ENCODE assay signal across 7 mouse cellular contexts in genomic region chr16:13359405-13359858, GRCm38 (mm10).
DNase-seq lines count a peak whose midpoint lies in the region; ATAC-seq and TF ChIP-seq lines count a peak whose summit lies in the region.

No protein-coding gene starts in this region.

- H3K9ac ChIP-seq in limb, embryonic 13.5 days, result no peak overlapping the region
- H3K9ac ChIP-seq in heart, embryonic 11.5 days (ENCODE audit: low read depth, low read length), result peak overlapping the region; percentile 53; the same call in 1 of the 2 replicates
- H3K9ac ChIP-seq in kidney, embryonic 14.5 days (ENCODE audit: low read depth, low read length), result peak overlapping the region; percentile 8; the same call in 1 of the 2 replicates

- H3K4me1 ChIP-seq in limb, embryonic 13.5 days, result peaks cover 30% of the 10 kb centered on the region
- H3K4me1 ChIP-seq in limb, embryonic 10.5 days, result peaks cover 23% of the 10 kb centered on the region
- peaks cover 36% of the 10 kb centered on the region for H3K4me1 ChIP-seq in heart, embryonic 11.5 days (ENCODE audit: control insufficient read depth, insufficient read depth, low read length)
- H3K4me1 ChIP-seq in kidney, embryonic 14.5 days (ENCODE audit: control insufficient read depth, insufficient read depth, low read length), result peaks cover 22% of the 10 kb centered on the region
- H3K4me1 ChIP-seq in olfactory bulb, adult 2 months (ENCODE audit: control insufficient read depth, insufficient read depth, low read length), result peaks cover 9% of the 10 kb centered on the region

- no peak overlapping the region for H3K27ac ChIP-seq in limb, embryonic 13.5 days
- no peak overlapping the region for H3K27ac ChIP-seq in limb, embryonic 10.5 days
- peak overlapping the region; percentile 52; the same call in 1 of the 2 replicates for H3K27ac ChIP-seq in heart, embryonic 11.5 days (ENCODE audit: low read depth, low read length)
- peak overlapping the region; percentile 15; the same call in 1 of the 2 replicates for H3K27ac ChIP-seq in kidney, embryonic 14.5 days (ENCODE audit: low read depth, low read length)
- H3K27ac ChIP-seq in olfactory bulb, adult 2 months (ENCODE audit: insufficient read depth, low read depth, low read length), result peak overlapping the region; percentile 63; the same call in 1 of the 2 replicates

- no peak for ATAC-seq in limb, embryonic 13.5 days (ENCODE audit: low FRiP score, low read depth)
- no peak for ATAC-seq in heart, embryonic 11.5 days (replicated peaks; ENCODE audit: insufficient number of reproducible peaks, low FRiP score, low TSS enrichment)
- ATAC-seq in kidney, embryonic 14.5 days (ENCODE audit: low FRiP score, low TSS enrichment), result no peak

- DNase-seq in limb, embryonic 10.5 days (ENCODE audit: low spot score), result no peak
- no peak for DNase-seq in embryo, embryonic 11 days
- DNase-seq in urinary bladder, postnatal 14 days (ENCODE audit: low spot score), result no peak

- H3K9me3 ChIP-seq in limb, embryonic 13.5 days, result no peaks in the 10 kb centered on the region
- no peaks in the 10 kb centered on the region for H3K9me3 ChIP-seq in limb, embryonic 10.5 days (replicated peaks)
- no peaks in the 10 kb centered on the region for H3K9me3 ChIP-seq in heart, embryonic 11.5 days (replicated peaks; ENCODE audit: control insufficient read depth, low read length)
- no peaks in the 10 kb centered on the region for H3K9me3 ChIP-seq in kidney, embryonic 14.5 days (ENCODE audit: control insufficient read depth, low read length)

- H3K27me3 ChIP-seq in limb, embryonic 13.5 days, result no peaks in the 10 kb centered on the region
- H3K27me3 ChIP-seq in limb, embryonic 10.5 days (ENCODE audit: low read depth, poor library complexity, severe bottlenecking), result no peaks in the 10 kb centered on the region
- no peaks in the 10 kb centered on the region for H3K27me3 ChIP-seq in heart, embryonic 11.5 days (ENCODE audit: control insufficient read depth, insufficient read depth, low read length)
- no peaks in the 10 kb centered on the region for H3K27me3 ChIP-seq in kidney, embryonic 14.5 days (ENCODE audit: control insufficient read depth, insufficient read depth, low read length)

- no peak for TF ChIP-seq POLR2A in olfactory bulb, adult 2 months (IDR thresholded peaks at IDR 0.05; ENCODE audit: insufficient read depth, low read depth, low read length)

- peak overlapping the region; percentile 34; the same call in 1 of the 2 replicates for H3K4me2 ChIP-seq in limb, embryonic 13.5 days (replicated peaks)
- H3K4me2 ChIP-seq in heart, embryonic 11.5 days, result peak overlapping the region; percentile 61
- no peak overlapping the region; the same call in 1 of the 2 replicates for H3K4me2 ChIP-seq in kidney, embryonic 14.5 days (replicated peaks; ENCODE audit: low read depth, low read length)

- H3K36me3 ChIP-seq in limb, embryonic 13.5 days, result no peaks in the 10 kb centered on the region
- H3K36me3 ChIP-seq in limb, embryonic 10.5 days, result no peaks in the 10 kb centered on the region
- no peaks in the 10 kb centered on the region for H3K36me3 ChIP-seq in heart, embryonic 11.5 days (ENCODE audit: control insufficient read depth, insufficient read depth, low read length)
- H3K36me3 ChIP-seq in kidney, embryonic 14.5 days (ENCODE audit: control insufficient read depth, insufficient read depth, low read length), result no peaks in the 10 kb centered on the region

- no peak for TF ChIP-seq CTCF in olfactory bulb, adult 2 months (IDR thresholded peaks at IDR 0.05; ENCODE audit: insufficient read depth, low read depth, low read length)

- no peak overlapping the region for H3K4me3 ChIP-seq in limb, embryonic 13.5 days
- H3K4me3 ChIP-seq in limb, embryonic 10.5 days, result no peak overlapping the region
- peak overlapping the region; percentile 36 for H3K4me3 ChIP-seq in heart, embryonic 11.5 days (ENCODE audit: low read depth, low read length)
- no peak overlapping the region for H3K4me3 ChIP-seq in kidney, embryonic 14.5 days (ENCODE audit: low read length)
- peak overlapping the region; percentile 70 for H3K4me3 ChIP-seq in olfactory bulb, adult 2 months (ENCODE audit: insufficient read depth, low read depth, low read length)

- 41% methylated on average over 9 of the region's 9 CpGs for WGBS in limb, embryonic 13.5 days
- WGBS in limb, embryonic 10.5 days, result 50% methylated on average over 9 of the region's 9 CpGs
- WGBS in heart, embryonic 11.5 days (ENCODE audit: insufficient replicate concordance), result 30% methylated on average over 9 of the region's 9 CpGs
- WGBS in kidney, embryonic 14.5 days, result 43% methylated on average over 9 of the region's 9 CpGs
- 17% methylated on average over 9 of the region's 9 CpGs for WGBS in olfactory bulb, adult 2 months

Comparison
In these comparisons a context has a peak if more than half of its experiments do, and no peak if none do; other contexts are left out.
1. H3K27ac ChIP-seq: peak in heart, embryonic 11.5 days (single experiment), kidney, embryonic 14.5 days (single experiment) and olfactory bulb, adult 2 months (single experiment); none in limb, embryonic 13.5 days (single experiment) and limb, embryonic 10.5 days (single experiment).
2. H3K4me3 ChIP-seq: peak in heart, embryonic 11.5 days (single experiment) and olfactory bulb, adult 2 months (single experiment); none in limb, embryonic 13.5 days (single experiment), limb, embryonic 10.5 days (single experiment) and kidney, embryonic 14.5 days (single experiment).